Mouse (Mus musculus): ENCODE data around the gene Ubqln2. TPM values are rescaled to one million over a fixed set of nuclear protein-coding genes. Genes with fewer than 3 reads are reported as not detected.

Ubqln2 gene
- 37.7 and 42.9 TPM in 2 replicates for polyA plus RNA-seq (2015; fragmentation: Nextera tagmentation; extraction: Ambion mirVana)

GRCm38 (mm10) chrX:153497688-153498516 is at the start of gene Ubqln2:
TSS of gene Ubqln2 (plus strand) at chrX:153498227.
- peak; percentile 94 for ATAC-seq
- peak within 1 kb of the TSS; percentile 61 for H3K4me3 ChIP-seq (ENCODE audit: low read length)

DNA sequence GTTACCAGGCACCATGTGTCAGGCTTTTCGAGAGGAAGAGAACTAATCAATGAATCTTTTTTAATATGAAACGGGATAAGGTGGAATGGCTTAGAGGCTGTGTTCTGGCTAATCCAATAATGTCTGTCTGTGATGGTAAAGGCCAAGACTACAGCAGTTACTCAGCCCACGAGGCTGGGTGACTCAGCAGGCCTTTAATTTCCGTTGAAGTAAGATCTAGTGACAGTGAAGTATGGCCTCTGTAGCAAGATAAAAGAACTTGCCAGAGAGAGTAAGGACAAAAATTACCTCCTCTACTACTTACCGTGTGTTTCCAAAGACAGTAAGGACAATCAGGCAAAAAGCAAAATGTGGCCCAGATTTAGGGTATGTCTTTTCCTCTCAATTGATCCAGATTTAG is 46.1 kb upstream of the Ubqln2 start:
- WGBS: 71% methylated on average over 5 of the region's 5 CpGs
- Histone ChIP-seq H3K27me3 (replicated peaks; ENCODE audit: control insufficient read depth, insufficient read depth, low read length) (no peaks in the 10 kb centered on the region), H3K27ac (ENCODE audit: low read depth, low read length) (no peak overlapping the region), H3K4me2 (ENCODE audit: low read length) (no peak overlapping the region), H3K4me3 (ENCODE audit: low read length) (no peak overlapping the region), H3K9ac (ENCODE audit: low read depth, low read length) (no peak overlapping the region), H3K36me3 (ENCODE audit: control insufficient read depth, insufficient read depth, low read length) (no peaks in the 10 kb centered on the region), H3K4me1 (ENCODE audit: control insufficient read depth, insufficient read depth, low read depth, low read length) (no peaks in the 10 kb centered on the region), H3K9me3 (ENCODE audit: control insufficient read depth, low read length) (no peaks in the 10 kb centered on the region)
- no peak for ATAC-seq

More at GRCm38 (mm10) chrX:153497688-153498516, at the start of gene Ubqln2:
- peak within 1 kb of the TSS; percentile 72 for H3K4me2 ChIP-seq (ENCODE audit: low read length)
- WGBS: 19% methylated on average over 39 of the region's 76 CpGs
- H3K4me1 ChIP-seq (ENCODE audit: control insufficient read depth, insufficient read depth, low read depth, low read length): no peaks in the 10 kb centered on the region
- peak within 1 kb of the TSS; percentile 84 for H3K9ac ChIP-seq (ENCODE audit: low read depth, low read length)
- H3K9me3 ChIP-seq (ENCODE audit: control insufficient read depth, low read length): peaks cover 2% of the 10 kb centered on the region; the same call in 1 of the 2 replicates
- no peaks in the 10 kb centered on the region for H3K27me3 ChIP-seq (replicated peaks; ENCODE audit: control insufficient read depth, insufficient read depth, low read length)
- H3K36me3 ChIP-seq (ENCODE audit: control insufficient read depth, insufficient read depth, low read length): no peaks in the 10 kb centered on the region
- H3K27ac ChIP-seq (ENCODE audit: low read depth, low read length): peak within 1 kb of the TSS; percentile 96

- H3K9ac ChIP-seq (ENCODE audit: low read depth, low read length): 0 out of 2 replicates have a peak overlapping the region, but pooled peaks have one; percentile 6
- no peaks in the 10 kb centered on the region for H3K9me3 ChIP-seq (ENCODE audit: control insufficient read depth, low read length)
- H3K4me1 ChIP-seq (ENCODE audit: control insufficient read depth, insufficient read depth, low read depth, low read length): no peaks in the 10 kb centered on the region
- no peaks in the 10 kb centered on the region for H3K27me3 ChIP-seq (replicated peaks; ENCODE audit: control insufficient read depth, insufficient read depth, low read length)
- 21% methylated on average over 8 of the region's 8 CpGs for WGBS
- ATAC-seq: peak; percentile 34
- no peak overlapping the region for H3K4me3 ChIP-seq (ENCODE audit: low read length)
- H3K36me3 ChIP-seq (ENCODE audit: control insufficient read depth, insufficient read depth, low read length): no peaks in the 10 kb centered on the region
- no peak overlapping the region for H3K27ac ChIP-seq (ENCODE audit: low read depth, low read length)
- peak overlapping the region; percentile 28 for H3K4me2 ChIP-seq (ENCODE audit: low read length)
These were observed 21.2 kb upstream of the Ubqln2 start for GRCm38 (mm10) chrX:153476760-153477248.

GRCm38 (mm10) chrX:153492326-153492725 is 5.7 kb upstream of the Ubqln2 start:
- H3K9me3 ChIP-seq (ENCODE audit: control insufficient read depth, low read length): no peaks in the 10 kb centered on the region
- H3K27ac ChIP-seq (ENCODE audit: low read depth, low read length): no peak overlapping the region
- H3K27me3 ChIP-seq (replicated peaks; ENCODE audit: control insufficient read depth, insufficient read depth, low read length): no peaks in the 10 kb centered on the region
- H3K9ac ChIP-seq (ENCODE audit: low read depth, low read length): no peak overlapping the region
- H3K4me3 ChIP-seq (ENCODE audit: low read length): no peak overlapping the region
- no peaks in the 10 kb centered on the region for H3K4me1 ChIP-seq (ENCODE audit: control insufficient read depth, insufficient read depth, low read depth, low read length)
- WGBS: 68% methylated on average over 3 of the region's 3 CpGs
- H3K36me3 ChIP-seq (ENCODE audit: control insufficient read depth, insufficient read depth, low read length): no peaks in the 10 kb centered on the region
- H3K4me2 ChIP-seq (ENCODE audit: low read length): no peak overlapping the region
- ATAC-seq: no peak

GRCm38 (mm10) chrX:153498665-153499293 is 752 bp downstream of the Ubqln2 start:
- Histone ChIP-seq H3K4me3 (ENCODE audit: low read length) (peak overlapping the region; percentile 61), H3K36me3 (ENCODE audit: control insufficient read depth, insufficient read depth, low read length) (no peaks in the 10 kb centered on the region), H3K4me1 (ENCODE audit: control insufficient read depth, insufficient read depth, low read depth, low read length) (no peaks in the 10 kb centered on the region), H3K4me2 (ENCODE audit: low read length) (peak overlapping the region; percentile 72), H3K9ac (ENCODE audit: low read depth, low read length) (peak overlapping the region; percentile 84), H3K9me3 (ENCODE audit: control insufficient read depth, low read length) (peaks cover 2% of the 10 kb centered on the region; the same call in 1 of the 2 replicates), H3K27ac (ENCODE audit: low read depth, low read length) (peak overlapping the region; percentile 96), H3K27me3 (replicated peaks; ENCODE audit: control insufficient read depth, insufficient read depth, low read length) (no peaks in the 10 kb centered on the region)
- peak; percentile 3 for ATAC-seq
- 17% methylated on average over 30 of the region's 30 CpGs for WGBS

- peaks cover 2% of the 10 kb centered on the region; the same call in 1 of the 2 replicates for H3K9me3 ChIP-seq (ENCODE audit: control insufficient read depth, low read length)
- H3K4me3 ChIP-seq (ENCODE audit: low read length): peak overlapping the region; percentile 61
- H3K27me3 ChIP-seq (replicated peaks; ENCODE audit: control insufficient read depth, insufficient read depth, low read length): no peaks in the 10 kb centered on the region
- WGBS: 26% methylated on average over 29 of the region's 32 CpGs
- peak overlapping the region; percentile 96 for H3K27ac ChIP-seq (ENCODE audit: low read depth, low read length)
- no peak for ATAC-seq
- no peaks in the 10 kb centered on the region for H3K36me3 ChIP-seq (ENCODE audit: control insufficient read depth, insufficient read depth, low read length)
- no peaks in the 10 kb centered on the region for H3K4me1 ChIP-seq (ENCODE audit: control insufficient read depth, insufficient read depth, low read depth, low read length)
- H3K9ac ChIP-seq (ENCODE audit: low read depth, low read length): peak overlapping the region; percentile 84
- H3K4me2 ChIP-seq (ENCODE audit: low read length): peak overlapping the region; percentile 72
These were observed 1.4 kb downstream of the Ubqln2 start for GRCm38 (mm10) chrX:153499294-153500046.

DNA sequence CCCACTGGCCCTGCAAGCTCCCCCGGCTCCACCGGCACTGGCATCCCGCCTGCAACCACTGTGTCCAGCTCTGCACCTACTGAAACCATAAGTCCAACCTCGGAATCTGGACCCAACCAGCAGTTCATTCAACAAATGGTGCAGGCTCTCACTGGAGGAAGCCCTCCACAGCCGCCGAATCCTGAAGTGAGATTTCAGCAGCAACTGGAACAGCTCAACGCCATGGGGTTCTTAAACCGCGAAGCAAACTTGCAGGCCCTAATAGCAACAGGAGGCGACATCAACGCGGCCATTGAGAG is 2.0 kb downstream of the Ubqln2 start:
- ATAC-seq: no peak
- H3K27me3 ChIP-seq (replicated peaks; ENCODE audit: control insufficient read depth, insufficient read depth, low read length): no peaks in the 10 kb centered on the region
- no peaks in the 10 kb centered on the region for H3K36me3 ChIP-seq (ENCODE audit: control insufficient read depth, insufficient read depth, low read length)
- H3K4me3 ChIP-seq (ENCODE audit: low read length): peak overlapping the region; percentile 61
- H3K4me2 ChIP-seq (ENCODE audit: low read length): peak overlapping the region; percentile 72
- no peaks in the 10 kb centered on the region for H3K4me1 ChIP-seq (ENCODE audit: control insufficient read depth, insufficient read depth, low read depth, low read length)
- peak overlapping the region; percentile 96 for H3K27ac ChIP-seq (ENCODE audit: low read depth, low read length)
- peak overlapping the region; percentile 84 for H3K9ac ChIP-seq (ENCODE audit: low read depth, low read length)
- H3K9me3 ChIP-seq (ENCODE audit: control insufficient read depth, low read length): peaks cover 2% of the 10 kb centered on the region; the same call in 1 of the 2 replicates
- 12% methylated on average over 12 of the region's 12 CpGs for WGBS

GRCm38 (mm10) chrX:153505954-153506353 is 7.9 kb downstream of the Ubqln2 start:
- no peak for ATAC-seq
- WGBS: 42% methylated on average over 9 of the region's 9 CpGs

More at GRCm38 (mm10) chrX:153505954-153506353, 7.9 kb downstream of the Ubqln2 start:
- Histone ChIP-seq H3K4me1 (ENCODE audit: control insufficient read depth, insufficient read depth, low read depth, low read length) (no peaks in the 10 kb centered on the region), H3K9me3 (ENCODE audit: control insufficient read depth, low read length) (no peaks in the 10 kb centered on the region), H3K9ac (ENCODE audit: low read depth, low read length) (no peak overlapping the region), H3K36me3 (ENCODE audit: control insufficient read depth, insufficient read depth, low read length) (no peaks in the 10 kb centered on the region), H3K4me3 (ENCODE audit: low read length) (no peak overlapping the region), H3K4me2 (ENCODE audit: low read length) (no peak overlapping the region), H3K27ac (ENCODE audit: low read depth, low read length) (no peak overlapping the region), H3K27me3 (replicated peaks; ENCODE audit: control insufficient read depth, insufficient read depth, low read length) (no peaks in the 10 kb centered on the region)

Measured in hindbrain, embryonic 16.5 days (tissue).